Mouse (Mus musculus) liver, embryonic 15.5 days (tissue): ENCODE measurements around the gene Gm11127. TPM values are rescaled to one million over a fixed set of nuclear protein-coding genes. Genes with fewer than 3 reads are reported as not detected.

ENCODE experiments used
- ATAC-seq: fragments of 200-750 bp; cut with Nextera tagmentation; 2 replicates; pipeline ENCODE4 v1.8.0; 2017; ENCODE audit warnings: moderate number of reproducible peaks, mild to moderate bottlenecking, moderate library complexity; ENCODE audit not compliant: insufficient read depth
- H3K27ac ChIP-seq: fragments of 300-500 bp; sonication (generic); replicated peaks from 2 replicates; pipeline ENCODE4 v1.5.1; 2015; ENCODE audit warnings: mild to moderate bottlenecking, inconsistent platforms
- H3K27me3 ChIP-seq: fragments of 300-500 bp; sonication (generic); 2 replicates; pipeline ENCODE4 v1.6.1; 2015; ENCODE audit warnings: mild to moderate bottlenecking, inconsistent platforms
- H3K36me3 ChIP-seq: fragments of 300-500 bp; sonication (generic); replicated peaks from 2 replicates; pipeline ENCODE4 v1.6.1; 2015; ENCODE audit warnings: moderate library complexity, mild to moderate bottlenecking, inconsistent platforms
- H3K4me1 ChIP-seq: fragments of 300-500 bp; sonication (generic); replicated peaks from 2 replicates; pipeline ENCODE4 v1.6.1; 2015; ENCODE audit warnings: inconsistent platforms
- H3K4me2 ChIP-seq: fragments of 300-500 bp; sonication (generic); 2 replicates; pipeline ENCODE4 v1.6.1; 2015; ENCODE audit warnings: moderate library complexity, mild to moderate bottlenecking, inconsistent platforms
- H3K4me3 ChIP-seq: fragments of 300-500 bp; sonication (generic); replicated peaks from 2 replicates; pipeline ENCODE4 v1.5.1; 2015; ENCODE audit warnings: mild to moderate bottlenecking, inconsistent platforms
- H3K9ac ChIP-seq: fragments of 300-500 bp; sonication (generic); 2 replicates; pipeline ENCODE4 v1.6.1; 2015; ENCODE audit warnings: moderate library complexity, mild to moderate bottlenecking, inconsistent platforms
- H3K9me3 ChIP-seq: fragments of 300-500 bp; sonication (generic); replicated peaks from 2 replicates; pipeline ENCODE4 v1.6.1; 2016; ENCODE audit warnings: inconsistent platforms
- WGBS: fragments of 180-500 bp; shearing (Covaris S2); methylation state at CpG from one replicate; pipeline ENCODE4 v1.1.7; 2015; ENCODE audit warnings: mixed read lengths; ENCODE audit not compliant: insufficient replicate concordance; 5-methylcytosine and 5-hydroxymethylcytosine counted together
- polyA plus RNA-seq: library from polyadenylated mRNA; unstranded; fragments of >200 nt; fragmentation: Nextera tagmentation; extraction: Ambion mirVana; gene quantifications from 2 replicates; pipeline ENCODE4 v1.2.1, GENCODE M21; 2015

Gene Gm11127
- polyA plus RNA-seq, 1 experiment from 2014 or later = not detected

DNA sequence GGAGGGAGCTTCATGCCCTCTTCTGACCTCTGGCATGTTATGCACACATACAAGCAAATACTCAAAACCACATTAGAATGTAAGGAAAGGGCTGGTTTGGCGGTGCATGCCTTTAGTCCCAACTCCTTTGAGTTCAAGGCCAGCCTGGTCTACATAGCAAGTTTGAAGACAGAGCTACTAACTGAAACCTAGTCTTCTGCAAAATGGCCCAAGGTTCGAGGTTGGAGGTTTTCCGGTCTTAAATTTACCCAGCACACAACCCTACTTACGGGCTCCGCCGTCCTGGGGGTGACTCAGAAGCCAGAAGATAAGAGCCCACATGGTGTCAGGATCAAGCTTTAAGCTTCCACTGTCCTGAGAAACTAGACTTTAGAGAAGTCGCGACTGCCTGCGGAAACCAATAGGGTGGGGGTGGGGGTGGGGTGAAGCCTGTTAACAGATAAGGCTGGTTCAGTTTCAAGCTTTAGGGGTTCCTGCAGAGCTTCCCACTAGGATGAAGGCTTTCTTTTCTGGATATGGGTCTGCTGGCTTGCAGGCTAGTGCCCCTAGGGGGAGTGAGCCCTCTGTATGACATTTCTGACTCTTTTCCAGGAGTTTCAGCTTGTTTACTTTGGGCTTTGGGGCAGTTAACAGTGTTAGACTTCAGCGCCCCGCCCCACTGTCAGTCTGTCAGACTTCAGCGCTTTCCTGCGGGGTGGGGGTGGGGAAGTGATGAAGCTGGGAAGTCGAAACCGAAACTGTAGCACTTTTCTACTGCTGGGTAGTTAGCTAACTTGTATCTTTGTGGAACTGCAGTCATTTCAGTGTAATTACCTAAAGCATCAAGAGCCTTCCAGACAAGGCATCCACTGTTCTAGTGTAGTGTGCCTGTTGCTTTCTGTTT is 37.7 kb downstream of the Gm11127 start, which contains the start of gene H2-T24:
Gene H2-T24 (minus strand): TSS at position 370 of the 883 bp plus-strand sequence.
- peak within 1 kb of the TSS; percentile 74 for H3K4me2 ChIP-seq
- H3K4me1 ChIP-seq = peaks cover 88% of the 10 kb centered on the region
- no peaks in the 10 kb centered on the region for H3K27me3 ChIP-seq
- H3K9ac ChIP-seq = peak within 1 kb of the TSS; percentile 61
- H3K36me3 ChIP-seq = peaks cover 23% of the 10 kb centered on the region
- peak within 1 kb of the TSS; percentile 94 for H3K27ac ChIP-seq
- WGBS = 8% methylated on average over 15 of the region's 15 CpGs
- H3K9me3 ChIP-seq = no peaks in the 10 kb centered on the region
- H3K4me3 ChIP-seq = peak within 1 kb of the TSS; percentile 62
- ATAC-seq = peak; percentile 87

DNA sequence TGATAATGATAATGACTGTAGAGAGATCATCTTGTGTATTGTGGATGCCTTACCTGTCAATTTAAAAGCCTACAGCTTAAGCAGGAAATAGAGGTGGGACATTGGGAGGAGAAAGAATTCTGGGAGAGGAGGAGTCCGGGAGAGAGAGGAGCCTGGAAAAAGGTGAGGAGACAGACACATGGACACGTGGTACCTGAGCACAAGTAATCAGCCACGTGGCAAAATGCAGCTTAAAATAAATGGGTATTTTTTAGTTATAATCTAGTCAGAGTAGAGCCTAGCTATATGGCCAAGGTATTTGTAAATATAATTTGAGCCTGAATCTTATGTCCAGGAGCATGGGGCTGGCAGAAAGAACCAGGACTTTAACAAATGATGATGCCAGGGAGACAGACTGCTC is 38.7 kb downstream of the Gm11127 start:
- H3K27ac ChIP-seq = peak overlapping the region; percentile 94
- peak overlapping the region; percentile 62 for H3K4me3 ChIP-seq
- peak overlapping the region; percentile 74 for H3K4me2 ChIP-seq
- WGBS = 60% methylated on average over 3 of the region's 3 CpGs
- peaks cover 79% of the 10 kb centered on the region for H3K4me1 ChIP-seq
- no peak for ATAC-seq
- H3K27me3 ChIP-seq = no peaks in the 10 kb centered on the region
- peak overlapping the region; percentile 61 for H3K9ac ChIP-seq
- H3K9me3 ChIP-seq = no peaks in the 10 kb centered on the region
- peaks cover 32% of the 10 kb centered on the region for H3K36me3 ChIP-seq

DNA sequence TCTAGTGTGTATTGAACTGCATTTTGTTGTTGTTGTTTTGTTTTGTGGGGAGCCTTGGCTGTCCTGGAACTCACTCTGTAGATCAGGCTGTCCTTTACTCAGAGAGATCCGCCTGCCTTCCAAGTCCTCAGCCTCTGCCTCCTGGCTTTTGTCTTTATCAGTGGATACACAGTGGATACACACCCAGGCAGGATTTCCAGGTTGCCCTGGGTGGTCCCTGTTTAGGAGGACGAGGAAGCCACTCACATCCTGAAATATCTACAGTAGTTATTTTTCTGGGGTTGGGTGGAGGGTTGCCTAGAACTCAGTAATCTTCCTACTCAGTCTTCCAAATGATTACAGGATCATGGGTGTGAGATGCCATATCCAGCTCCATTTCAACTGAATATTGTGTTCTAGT is 39.2 kb downstream of the Gm11127 start:
- H3K9ac ChIP-seq = peak overlapping the region; percentile 51
- H3K4me3 ChIP-seq = peak overlapping the region; percentile 62

DNA sequence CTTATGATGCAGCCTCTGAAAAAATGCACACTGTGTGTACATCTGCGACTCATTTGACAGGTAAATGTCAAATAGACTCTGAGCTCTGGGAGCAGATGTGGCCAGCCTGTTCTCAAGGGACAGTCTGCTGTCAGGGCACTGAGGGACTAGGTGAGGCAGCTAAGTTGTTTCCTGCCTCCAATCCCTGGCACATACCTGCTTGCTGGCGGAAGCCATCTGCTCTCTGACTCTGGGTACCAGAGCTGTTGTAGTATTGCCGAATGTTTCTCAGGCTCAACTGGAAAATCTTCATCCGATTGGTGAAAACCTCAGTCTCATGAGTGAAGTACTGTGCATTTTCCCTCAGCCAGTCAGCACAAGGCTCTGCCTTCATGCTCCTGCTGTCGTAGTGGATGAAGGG is 41.1 kb downstream of the Gm11127 start:
- H3K27ac ChIP-seq = peak overlapping the region; percentile 21; the same call in 1 of the 2 replicates
- H3K27me3 ChIP-seq = no peaks in the 10 kb centered on the region
- no peak overlapping the region for H3K9ac ChIP-seq
- H3K36me3 ChIP-seq = peaks cover 38% of the 10 kb centered on the region
- no peak overlapping the region for H3K4me2 ChIP-seq
- no peaks in the 10 kb centered on the region for H3K9me3 ChIP-seq
- 76% methylated on average over 5 of the region's 5 CpGs for WGBS
- H3K4me3 ChIP-seq = no peak overlapping the region
- H3K4me1 ChIP-seq = peaks cover 55% of the 10 kb centered on the region
- no peak for ATAC-seq

More for the DNA sequence above, 39.2 kb downstream of the Gm11127 start:
- peaks cover 73% of the 10 kb centered on the region for H3K4me1 ChIP-seq
- ATAC-seq = no peak
- H3K27me3 ChIP-seq = no peaks in the 10 kb centered on the region
- peaks cover 38% of the 10 kb centered on the region for H3K36me3 ChIP-seq
- H3K4me2 ChIP-seq = peak overlapping the region; percentile 74
- 25% methylated on average over 2 of the region's 2 CpGs for WGBS
- no peaks in the 10 kb centered on the region for H3K9me3 ChIP-seq
- peak overlapping the region; percentile 94 for H3K27ac ChIP-seq

DNA sequence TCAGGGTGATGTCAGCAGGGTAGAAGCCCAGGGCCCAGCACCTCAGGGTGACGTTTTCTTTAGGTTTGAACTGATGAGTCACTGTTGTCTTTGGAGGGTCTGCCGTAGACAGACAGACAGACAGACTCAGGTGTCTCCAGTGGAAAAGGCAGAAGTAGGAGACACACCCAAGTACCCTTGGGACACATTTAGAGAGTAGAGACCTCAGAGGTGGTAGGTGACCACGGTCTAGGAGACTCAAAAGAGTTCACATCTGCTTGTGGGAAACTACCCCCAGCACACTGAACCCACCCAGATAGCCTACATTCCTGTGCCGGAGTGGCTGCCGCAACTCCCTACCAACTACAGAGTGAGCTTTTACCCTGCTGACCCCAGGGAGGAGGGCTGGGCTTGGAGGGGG is 43.2 kb downstream of the Gm11127 start:
- no peaks in the 10 kb centered on the region for H3K9me3 ChIP-seq
- H3K27ac ChIP-seq = 0 out of 2 replicates have a peak overlapping the region, but pooled peaks have one; percentile 14
- 80% methylated on average over 5 of the region's 5 CpGs for WGBS
- no peaks in the 10 kb centered on the region for H3K27me3 ChIP-seq
- no peak overlapping the region for H3K4me2 ChIP-seq
- H3K4me1 ChIP-seq = peaks cover 38% of the 10 kb centered on the region
- no peak for ATAC-seq
- peaks cover 38% of the 10 kb centered on the region for H3K36me3 ChIP-seq
- H3K9ac ChIP-seq = no peak overlapping the region
- no peak overlapping the region for H3K4me3 ChIP-seq

Other genes with a start within 250 kb of the Gm11127 start
- gene Ier3, start 236.7 kb downstream of the Gm11127 start, polyA plus RNA-seq = 22.9 and 23.7 TPM in 2 replicates
- 33.7 and 42.4 TPM in 2 replicates for gene Flot1, start 235.1 kb downstream of the Gm11127 start, polyA plus RNA-seq
- gene Tubb5, start 220.1 kb downstream of the Gm11127 start, polyA plus RNA-seq = 379 and 391 TPM in 2 replicates
- 8.5 and 9.1 TPM in 2 replicates for gene Mdc1, start 216.9 kb downstream of the Gm11127 start, polyA plus RNA-seq
- gene Nrm, start 197.1 kb downstream of the Gm11127 start, polyA plus RNA-seq = 22.0 and 22.5 TPM in 2 replicates
- 12.4 and 12.8 TPM in 2 replicates for gene Ppp1r18, start 192.8 kb downstream of the Gm11127 start, polyA plus RNA-seq
- 31.1 and 37.0 TPM in 2 replicates for gene Dhx16, start 178.6 kb downstream of the Gm11127 start, polyA plus RNA-seq
- 8.5 and 9.7 TPM in 2 replicates for gene 2310061I04Rik, start 160.9 kb downstream of the Gm11127 start, polyA plus RNA-seq
- gene Atat1, start 148.3 kb downstream of the Gm11127 start, polyA plus RNA-seq = 7.3 and 8.0 TPM in 2 replicates
- gene Mrps18b, start 142.0 kb downstream of the Gm11127 start, polyA plus RNA-seq = 68.7 and 71.1 TPM in 2 replicates
- gene Ppp1r10, start 141.9 kb downstream of the Gm11127 start, polyA plus RNA-seq = 20.9 and 22.3 TPM in 2 replicates
- gene Abcf1, start 88.6 kb downstream of the Gm11127 start, polyA plus RNA-seq = 37.4 and 47.0 TPM in 2 replicates
- gene Gnl1, start 78.5 kb downstream of the Gm11127 start, polyA plus RNA-seq = 9.3 and 10.8 TPM in 2 replicates
- gene Prr3, start 78.1 kb downstream of the Gm11127 start, polyA plus RNA-seq = 5.5 and 6.8 TPM in 2 replicates
- 8.2 and 9.2 TPM in 2 replicates for gene H2-T24, start 37.8 kb downstream of the Gm11127 start, polyA plus RNA-seq
- gene H2-T23, start 25.5 kb downstream of the Gm11127 start, polyA plus RNA-seq = 52.8 and 65.8 TPM in 2 replicates
- 11.9 and 13.2 TPM in 2 replicates for gene H2-T22, start 15.6 kb downstream of the Gm11127 start, polyA plus RNA-seq
- gene Gm6034, start 15.4 kb downstream of the Gm11127 start, polyA plus RNA-seq = not detected in 2 replicates
- not detected in 2 replicates for gene Gm19684, start 63.3 kb upstream of the Gm11127 start, polyA plus RNA-seq
- not detected in 2 replicates for gene Gm7030, start 71.1 kb upstream of the Gm11127 start, polyA plus RNA-seq
- not detected in 2 replicates for gene Gm8909, start 110.2 kb upstream of the Gm11127 start, polyA plus RNA-seq
- not detected in 2 replicates for gene H2-T3, start 131.9 kb upstream of the Gm11127 start, polyA plus RNA-seq
- 58.7 and 64.0 TPM in 2 replicates for gene Rpp21, start 199.7 kb upstream of the Gm11127 start, polyA plus RNA-seq
- gene Trim39, start 213.9 kb upstream of the Gm11127 start, polyA plus RNA-seq = 4.6 and 5.3 TPM in 2 replicates
- gene H2-M10.2, start 228.1 kb upstream of the Gm11127 start, polyA plus RNA-seq = not detected in 2 replicates